Mouse (Mus musculus): ENCODE measurements around the gene Ncor1. TPM values are rescaled to one million over a fixed set of nuclear protein-coding genes. Genes with fewer than 3 reads are reported as not detected.

Ncor1 gene
- polyA plus RNA-seq (2015; fragmentation: Nextera tagmentation; extraction: Ambion mirVana) = 72.0 and 106 TPM in 2 replicates

GRCm38 (mm10) chr11:62458276-62458724 lies at the start of gene Ncor1, which contains the start of gene Pigl:
Gene Ncor1 (minus strand): TSS chr11:62458541.
Gene Pigl (plus strand): TSS chr11:62458460.
- H3K9ac ChIP-seq (ENCODE audit: low read length) = peak within 1 kb of the TSS; percentile 99

GRCm38 (mm10) chr11:62507683-62508082 lies 49.3 kb upstream of the Ncor1 start:
- Histone ChIP-seq H3K36me3 (ENCODE audit: control insufficient read depth, insufficient read depth) (no peaks in the 10 kb centered on the region), H3K27me3 (ENCODE audit: control insufficient read depth, insufficient read depth, low read length) (no peaks in the 10 kb centered on the region), H3K9me3 (replicated peaks; ENCODE audit: control insufficient read depth, low read length) (no peaks in the 10 kb centered on the region), H3K27ac (ENCODE audit: low read length) (no peak overlapping the region), H3K9ac (ENCODE audit: low read length) (no peak overlapping the region), H3K4me1 (ENCODE audit: control insufficient read depth, insufficient read depth, low read length) (no peaks in the 10 kb centered on the region), H3K4me3 (ENCODE audit: low read length) (no peak overlapping the region), H3K4me2 (ENCODE audit: low read depth, low read length) (no peak overlapping the region)
- WGBS = 81% methylated on average over 4 of the region's 4 CpGs
- no peak for ATAC-seq (replicated peaks; ENCODE audit: extremely low read depth, insufficient read depth, low FRiP score)

More at GRCm38 (mm10) chr11:62458276-62458724, at the start of gene Ncor1, which contains the start of gene Pigl:
- peak; percentile 66 for ATAC-seq (replicated peaks; ENCODE audit: extremely low read depth, insufficient read depth, low FRiP score)
- Histone ChIP-seq H3K36me3 (ENCODE audit: control insufficient read depth, insufficient read depth) (no peaks in the 10 kb centered on the region), H3K4me3 (ENCODE audit: low read length) (peak within 1 kb of the TSS; percentile 82), H3K4me1 (ENCODE audit: control insufficient read depth, insufficient read depth, low read length) (peaks cover 12% of the 10 kb centered on the region), H3K4me2 (ENCODE audit: low read depth, low read length) (peak within 1 kb of the TSS; percentile 97), H3K27me3 (ENCODE audit: control insufficient read depth, insufficient read depth, low read length) (no peaks in the 10 kb centered on the region), H3K9me3 (replicated peaks; ENCODE audit: control insufficient read depth, low read length) (no peaks in the 10 kb centered on the region), H3K27ac (ENCODE audit: low read length) (peak within 1 kb of the TSS; percentile 99)
- whole genome bisulfite sequencing = under 1% methylated on average over 33 of the region's 33 CpGs

GRCm38 (mm10) chr11:62500529-62500928 lies 42.2 kb upstream of the Ncor1 start:
- peaks cover 9% of the 10 kb centered on the region for H3K4me1 ChIP-seq (ENCODE audit: control insufficient read depth, insufficient read depth, low read length)
- H3K4me2 ChIP-seq (ENCODE audit: low read depth, low read length) = no peak overlapping the region
- no peak overlapping the region for H3K9ac ChIP-seq (ENCODE audit: low read length)
- H3K36me3 ChIP-seq (ENCODE audit: control insufficient read depth, insufficient read depth) = no peaks in the 10 kb centered on the region
- H3K4me3 ChIP-seq (ENCODE audit: low read length) = no peak overlapping the region
- no peaks in the 10 kb centered on the region for H3K27me3 ChIP-seq (ENCODE audit: control insufficient read depth, insufficient read depth, low read length)
- H3K27ac ChIP-seq (ENCODE audit: low read length) = no peak overlapping the region
- WGBS = 84% methylated on average over 2 of the region's 2 CpGs
- ATAC-seq (replicated peaks; ENCODE audit: extremely low read depth, insufficient read depth, low FRiP score) = no peak
- H3K9me3 ChIP-seq (replicated peaks; ENCODE audit: control insufficient read depth, low read length) = no peaks in the 10 kb centered on the region

- no peaks in the 10 kb centered on the region for H3K36me3 ChIP-seq (ENCODE audit: control insufficient read depth, insufficient read depth)
- no peak for ATAC-seq (replicated peaks; ENCODE audit: extremely low read depth, insufficient read depth, low FRiP score)
- no peaks in the 10 kb centered on the region for H3K9me3 ChIP-seq (replicated peaks; ENCODE audit: control insufficient read depth, low read length)
- H3K9ac ChIP-seq (ENCODE audit: low read length) = no peak overlapping the region
- no peak overlapping the region for H3K27ac ChIP-seq (ENCODE audit: low read length)
- H3K27me3 ChIP-seq (ENCODE audit: control insufficient read depth, insufficient read depth, low read length) = no peaks in the 10 kb centered on the region
- WGBS = 93% methylated on average over 2 of the region's 2 CpGs
- no peak overlapping the region for H3K4me3 ChIP-seq (ENCODE audit: low read length)
- peaks cover 21% of the 10 kb centered on the region for H3K4me1 ChIP-seq (ENCODE audit: control insufficient read depth, insufficient read depth, low read length)
- H3K4me2 ChIP-seq (ENCODE audit: low read depth, low read length) = no peak overlapping the region
Observed at GRCm38 (mm10) chr11:62498802-62499201, 40.5 kb upstream of the Ncor1 start.

- Histone ChIP-seq H3K4me2 (ENCODE audit: low read depth, low read length) (no peak overlapping the region), H3K4me3 (ENCODE audit: low read length) (no peak overlapping the region), H3K9ac (ENCODE audit: low read length) (no peak overlapping the region), H3K27ac (ENCODE audit: low read length) (no peak overlapping the region), H3K9me3 (replicated peaks; ENCODE audit: control insufficient read depth, low read length) (no peaks in the 10 kb centered on the region), H3K27me3 (ENCODE audit: control insufficient read depth, insufficient read depth, low read length) (no peaks in the 10 kb centered on the region), H3K4me1 (ENCODE audit: control insufficient read depth, insufficient read depth, low read length) (peaks cover 21% of the 10 kb centered on the region), H3K36me3 (ENCODE audit: control insufficient read depth, insufficient read depth) (no peaks in the 10 kb centered on the region)
- ATAC-seq (replicated peaks; ENCODE audit: extremely low read depth, insufficient read depth, low FRiP score) = no peak
- 38% methylated on average over 3 of the region's 3 CpGs for WGBS
Observed at GRCm38 (mm10) chr11:62497181-62497580, 38.8 kb upstream of the Ncor1 start.

- H3K36me3 ChIP-seq (ENCODE audit: control insufficient read depth, insufficient read depth) = no peaks in the 10 kb centered on the region
- no peak overlapping the region for H3K27ac ChIP-seq (ENCODE audit: low read length)
- ATAC-seq (replicated peaks; ENCODE audit: extremely low read depth, insufficient read depth, low FRiP score) = no peak
- H3K4me3 ChIP-seq (ENCODE audit: low read length) = no peak overlapping the region
- 55% methylated on average over 5 of the region's 5 CpGs for WGBS
- no peaks in the 10 kb centered on the region for H3K27me3 ChIP-seq (ENCODE audit: control insufficient read depth, insufficient read depth, low read length)
- H3K9me3 ChIP-seq (replicated peaks; ENCODE audit: control insufficient read depth, low read length) = no peaks in the 10 kb centered on the region
- no peak overlapping the region for H3K4me2 ChIP-seq (ENCODE audit: low read depth, low read length)
- H3K9ac ChIP-seq (ENCODE audit: low read length) = no peak overlapping the region
- H3K4me1 ChIP-seq (ENCODE audit: control insufficient read depth, insufficient read depth, low read length) = peaks cover 21% of the 10 kb centered on the region
Observed at GRCm38 (mm10) chr11:62496151-62496715, 37.9 kb upstream of the Ncor1 start.

- H3K36me3 ChIP-seq (ENCODE audit: control insufficient read depth, insufficient read depth) = no peaks in the 10 kb centered on the region
- peak overlapping the region; percentile 29 for H3K4me2 ChIP-seq (ENCODE audit: low read depth, low read length)
- 27% methylated on average over 10 of the region's 10 CpGs for WGBS
- no peak overlapping the region for H3K4me3 ChIP-seq (ENCODE audit: low read length)
- H3K9ac ChIP-seq (ENCODE audit: low read length) = peak overlapping the region; percentile 53
- H3K9me3 ChIP-seq (replicated peaks; ENCODE audit: control insufficient read depth, low read length) = no peaks in the 10 kb centered on the region
- no peaks in the 10 kb centered on the region for H3K27me3 ChIP-seq (ENCODE audit: control insufficient read depth, insufficient read depth, low read length)
- H3K4me1 ChIP-seq (ENCODE audit: control insufficient read depth, insufficient read depth, low read length) = peaks cover 21% of the 10 kb centered on the region
- ATAC-seq (replicated peaks; ENCODE audit: extremely low read depth, insufficient read depth, low FRiP score) = peak; percentile 61
- peak overlapping the region; percentile 78 for H3K27ac ChIP-seq (ENCODE audit: low read length)
Observed at GRCm38 (mm10) chr11:62495276-62495801, 37.0 kb upstream of the Ncor1 start.

GRCm38 (mm10) chr11:62494754-62495275 lies 36.5 kb upstream of the Ncor1 start:
- Histone ChIP-seq H3K9ac (ENCODE audit: low read length) (peak overlapping the region; percentile 53), H3K4me2 (ENCODE audit: low read depth, low read length) (peak overlapping the region; percentile 29), H3K4me1 (ENCODE audit: control insufficient read depth, insufficient read depth, low read length) (peaks cover 21% of the 10 kb centered on the region), H3K9me3 (replicated peaks; ENCODE audit: control insufficient read depth, low read length) (no peaks in the 10 kb centered on the region), H3K27me3 (ENCODE audit: control insufficient read depth, insufficient read depth, low read length) (no peaks in the 10 kb centered on the region), H3K36me3 (ENCODE audit: control insufficient read depth, insufficient read depth) (no peaks in the 10 kb centered on the region), H3K4me3 (ENCODE audit: low read length) (no peak overlapping the region), H3K27ac (ENCODE audit: low read length) (peak overlapping the region; percentile 78)
- ATAC-seq (replicated peaks; ENCODE audit: extremely low read depth, insufficient read depth, low FRiP score) = peak; percentile 78
- 8% methylated on average over 6 of the region's 6 CpGs for WGBS

GRCm38 (mm10) chr11:62493701-62494100 lies 35.4 kb upstream of the Ncor1 start:
- Histone ChIP-seq H3K27ac (ENCODE audit: low read length) (no peak overlapping the region), H3K4me1 (ENCODE audit: control insufficient read depth, insufficient read depth, low read length) (peaks cover 21% of the 10 kb centered on the region), H3K4me2 (ENCODE audit: low read depth, low read length) (no peak overlapping the region), H3K27me3 (ENCODE audit: control insufficient read depth, insufficient read depth, low read length) (no peaks in the 10 kb centered on the region), H3K4me3 (ENCODE audit: low read length) (no peak overlapping the region), H3K9ac (ENCODE audit: low read length) (no peak overlapping the region), H3K36me3 (ENCODE audit: control insufficient read depth, insufficient read depth) (no peaks in the 10 kb centered on the region), H3K9me3 (replicated peaks; ENCODE audit: control insufficient read depth, low read length) (no peaks in the 10 kb centered on the region)
- 92% methylated on average over 6 of the region's 6 CpGs for whole genome bisulfite sequencing
- no peak for ATAC-seq (replicated peaks; ENCODE audit: extremely low read depth, insufficient read depth, low FRiP score)

Data from heart, embryonic 16.5 days (tissue).